In genomic region chr11:70308296-70308695, GRCm38 (mm10) we compare ENCODE assay signal across 12 mouse cellular contexts. TPM values are rescaled to one million over a fixed set of nuclear protein-coding genes. Genes with fewer than 3 reads are reported as not detected.
DNase-seq lines count a peak whose midpoint lies in the region; ATAC-seq and TF ChIP-seq lines count a peak whose summit lies in the region.
"Had no signal": no experiment of that assay in that cellular context is flagged by ENCODE, and none has a peak within 500 bp of the region (broad histone marks: within the 10 kb centered on the region; RNA-seq: fewer than 3 reads in every experiment).

No protein-coding gene starts in this region.

- no peak overlapping the region for H3K9ac ChIP-seq in forebrain, embryonic 14.5 days (ENCODE audit: low read length)
- H3K9ac ChIP-seq in forebrain, embryonic 12.5 days = no peak overlapping the region
- H3K9ac ChIP-seq in liver, adult 2 months (ENCODE audit: low read depth, low read length) = no peak overlapping the region
- H3K9ac ChIP-seq in liver, embryonic 12.5 days = no peak overlapping the region
- no peak overlapping the region for H3K9ac ChIP-seq in MEL (ENCODE audit: control insufficient read depth, low read depth, low read length, poor library complexity, severe bottlenecking)
- no peak overlapping the region for H3K9ac ChIP-seq in stomach, postnatal 0 days (ENCODE audit: low read length)
- H3K9ac ChIP-seq: heart, embryonic 15.5 days had no signal

- no peak overlapping the region for H3K27ac ChIP-seq in forebrain, embryonic 14.5 days (ENCODE audit: low read depth, low read length)
- H3K27ac ChIP-seq in forebrain, embryonic 12.5 days = no peak overlapping the region
- H3K27ac ChIP-seq in liver, adult 2 months (replicated peaks; ENCODE audit: insufficient read depth, low read depth, low read length) = no peak overlapping the region
- H3K27ac ChIP-seq in liver, embryonic 12.5 days = no peak overlapping the region
- no peak overlapping the region for H3K27ac ChIP-seq in MEL (ENCODE audit: control insufficient read depth, low read depth, low read length)
- no peak overlapping the region for H3K27ac ChIP-seq in stomach, postnatal 0 days (replicated peaks)
- H3K27ac ChIP-seq: heart, embryonic 15.5 days had no signal

- 100% methylated on average over 2 of the region's 2 CpGs for WGBS in forebrain, embryonic 14.5 days
- WGBS in forebrain, embryonic 12.5 days = 82% methylated on average over 2 of the region's 2 CpGs
- WGBS in liver, adult 2 months = 87% methylated on average over 2 of the region's 2 CpGs
- WGBS in liver, embryonic 12.5 days (ENCODE audit: insufficient replicate concordance) = 86% methylated on average over 2 of the region's 2 CpGs
- WGBS in stomach, postnatal 0 days = 89% methylated on average over 2 of the region's 2 CpGs

- no peaks in the 10 kb centered on the region for H3K4me1 ChIP-seq in forebrain, embryonic 14.5 days (ENCODE audit: control insufficient read depth, insufficient read depth, low read length)
- no peaks in the 10 kb centered on the region for H3K4me1 ChIP-seq in forebrain, embryonic 12.5 days
- H3K4me1 ChIP-seq in liver, adult 2 months (ENCODE audit: control insufficient read depth, insufficient read depth, low read length) = peaks cover 2% of the 10 kb centered on the region
- peaks cover 11% of the 10 kb centered on the region; the same call in 1 of the 2 replicates for H3K4me1 ChIP-seq in liver, embryonic 12.5 days
- no peaks in the 10 kb centered on the region; a peak in 1 of 4 replicates for H3K4me1 ChIP-seq in MEL (ENCODE audit: control insufficient read depth in 1 of 2, insufficient read depth in 2 of 2, low read length in 2 of 2)
- H3K4me1 ChIP-seq in stomach, postnatal 0 days (replicated peaks; ENCODE audit: control insufficient read depth, insufficient read depth) = no peaks in the 10 kb centered on the region
- H3K4me1 ChIP-seq: heart, embryonic 15.5 days had no signal

- H3K9me3 ChIP-seq in forebrain, embryonic 14.5 days (replicated peaks; ENCODE audit: control insufficient read depth, low read length) = no peaks in the 10 kb centered on the region
- no peaks in the 10 kb centered on the region for H3K9me3 ChIP-seq in forebrain, embryonic 12.5 days
- no peaks in the 10 kb centered on the region for H3K9me3 ChIP-seq in liver, embryonic 12.5 days (replicated peaks)
- no peaks in the 10 kb centered on the region for H3K9me3 ChIP-seq in MEL (replicated peaks; ENCODE audit: insufficient read depth, low read length)
- H3K9me3 ChIP-seq in stomach, postnatal 0 days (ENCODE audit: control insufficient read depth, low read length) = no peaks in the 10 kb centered on the region
- H3K9me3 ChIP-seq: heart, embryonic 15.5 days had no signal

- no peak for TF ChIP-seq POLR2A in liver, adult 2 months (IDR thresholded peaks at IDR 0.05; ENCODE audit: extremely low read depth, insufficient read depth, low read length)
- TF ChIP-seq POLR2A in MEL (IDR thresholded peaks at IDR 0.05; ENCODE audit: control insufficient read depth in 1 of 2, insufficient read depth in 1 of 2, low read depth in 1 of 2, low read length in 2 of 2, poor library complexity in 1 of 2) = no peak

- peak; percentile 57 for TF ChIP-seq RAD21 in MEL (IDR thresholded peaks at IDR 0.05; ENCODE audit: low read depth, low read length)

- no peak overlapping the region for H3K4me2 ChIP-seq in forebrain, embryonic 14.5 days (ENCODE audit: low read length)
- no peak overlapping the region for H3K4me2 ChIP-seq in forebrain, embryonic 12.5 days
- H3K4me2 ChIP-seq in liver, embryonic 12.5 days = no peak overlapping the region
- H3K4me2 ChIP-seq in stomach, postnatal 0 days (replicated peaks; ENCODE audit: low read depth) = no peak overlapping the region
- H3K4me2 ChIP-seq: heart, embryonic 15.5 days had no signal

- no peaks in the 10 kb centered on the region for H3K27me3 ChIP-seq in forebrain, embryonic 14.5 days (replicated peaks; ENCODE audit: control insufficient read depth, insufficient read depth, low read length)
- H3K27me3 ChIP-seq in forebrain, embryonic 12.5 days = peaks cover 18% of the 10 kb centered on the region; the same call in 1 of the 2 replicates
- no peaks in the 10 kb centered on the region for H3K27me3 ChIP-seq in liver, adult 2 months (ENCODE audit: control insufficient read depth, insufficient read depth, low read length)
- H3K27me3 ChIP-seq in liver, embryonic 12.5 days (replicated peaks) = peaks cover 4% of the 10 kb centered on the region; the same call in 1 of the 2 replicates
- peaks cover 3 to 4% of the 10 kb centered on the region in 2 experiments; a peak in 3 of 4 replicates for H3K27me3 ChIP-seq in MEL (ENCODE audit: control insufficient read depth in 1 of 2, insufficient read depth in 2 of 2, low read length in 2 of 2)
- H3K27me3 ChIP-seq in stomach, postnatal 0 days (ENCODE audit: control insufficient read depth, insufficient read depth, low read length) = no peaks in the 10 kb centered on the region

- no peaks in the 10 kb centered on the region for H3K79me2 ChIP-seq in liver, adult 2 months (ENCODE audit: control insufficient read depth, insufficient read depth, low read length)
- no peaks in the 10 kb centered on the region for H3K79me2 ChIP-seq in MEL (ENCODE audit: control insufficient read depth, insufficient read depth, low read length, poor library complexity)

- no peak for ATAC-seq in forebrain, embryonic 14.5 days
- no peak for ATAC-seq in forebrain, embryonic 12.5 days (ENCODE audit: low FRiP score)
- ATAC-seq in liver, embryonic 12.5 days = no peak
- no peak for ATAC-seq in stomach, postnatal 0 days (ENCODE audit: low FRiP score, low TSS enrichment)
- ATAC-seq: intestine, embryonic 16.5 days had no signal

- peak; percentile 17 for DNase-seq in forebrain, embryonic 14.5 days (ENCODE audit: low spot score)
- peak; percentile 10 for DNase-seq in liver, adult 2 months (ENCODE audit: extremely low read depth, low read depth, low spot score)
- DNase-seq in MEL (ENCODE audit: low read depth, low spot score) = peak; percentile 73
- DNase-seq in stomach, postnatal 0 days (ENCODE audit: low spot score) = no peak
- no peak for DNase-seq in urinary bladder, postnatal 4 days (ENCODE audit: low spot score in 2 of 2)
- no peak for DNase-seq in embryo, embryonic 10 days (ENCODE audit: low spot score)
- DNase-seq: adrenal gland, postnatal 10 days; cerebellum, adult 8-10 months had no signal

- no peaks in the 10 kb centered on the region for H3K36me3 ChIP-seq in forebrain, embryonic 14.5 days (ENCODE audit: control insufficient read depth, insufficient read depth, low read length)
- no peaks in the 10 kb centered on the region for H3K36me3 ChIP-seq in forebrain, embryonic 12.5 days (replicated peaks)
- no peaks in the 10 kb centered on the region for H3K36me3 ChIP-seq in liver, adult 2 months (ENCODE audit: control insufficient read depth, insufficient read depth, low read length)
- H3K36me3 ChIP-seq in liver, embryonic 12.5 days = no peaks in the 10 kb centered on the region
- H3K36me3 ChIP-seq in MEL (ENCODE audit: control insufficient read depth in 1 of 2, insufficient read depth in 2 of 2, low read length in 2 of 2) = no peaks in the 10 kb centered on the region
- no peaks in the 10 kb centered on the region for H3K36me3 ChIP-seq in stomach, postnatal 0 days (ENCODE audit: control insufficient read depth, insufficient read depth, low read length)
- H3K36me3 ChIP-seq: heart, embryonic 15.5 days had no signal

- TF ChIP-seq CTCF in liver, adult 2 months (IDR thresholded peaks at IDR 0.05; ENCODE audit: low read depth, low read length) = peak; percentile 37; the same call in 1 of the 2 replicates
- TF ChIP-seq CTCF in MEL (IDR thresholded peaks at IDR 0.05 in 2 of 3, conservative IDR thresholded peaks at IDR 0.05 in 1 of 3; ENCODE audit: control insufficient read depth in 1 of 3, insufficient read depth in 1 of 3, low read depth in 2 of 3, low read length in 3 of 3, poor library complexity in 1 of 3, severe bottlenecking in 1 of 3) = peak; percentile 62 to 82 (median 79)
- peak; percentile 57 for TF ChIP-seq CTCF in stomach, postnatal 0 days (IDR thresholded peaks at IDR 0.05; ENCODE audit: low read depth)

- H3K4me3 ChIP-seq in forebrain, embryonic 14.5 days (ENCODE audit: low read depth, low read length) = no peak overlapping the region
- no peak overlapping the region for H3K4me3 ChIP-seq in forebrain, embryonic 12.5 days (replicated peaks)
- H3K4me3 ChIP-seq in liver, adult 2 months (ENCODE audit: insufficient read depth, low read depth, low read length) = no peak overlapping the region
- no peak overlapping the region for H3K4me3 ChIP-seq in liver, embryonic 12.5 days
- H3K4me3 ChIP-seq in MEL (ENCODE audit: control insufficient read depth in 1 of 2, insufficient read depth in 1 of 2, low read depth in 2 of 2, low read length in 2 of 2) = no peak overlapping the region
- no peak overlapping the region for H3K4me3 ChIP-seq in stomach, postnatal 0 days (ENCODE audit: low read depth, low read length)
- H3K4me3 ChIP-seq: heart, embryonic 15.5 days had no signal

- TF ChIP-seq EP300 in MEL (IDR thresholded peaks at IDR 0.05; ENCODE audit: low read depth in 1 of 2, low read length in 2 of 2) = no peak
- no peak for TF ChIP-seq EP300 in stomach, postnatal 0 days (optimal IDR thresholded peaks at IDR 0.05)

RNA-seq across cellular contexts. Expression of gene Alox12e, which starts 14.1 kb away (rescaled TPM):
- polyA plus RNA-seq in forebrain, embryonic 14.5 days (2014; fragmentation: Nextera tagmentation; extraction: Ambion mirVana) = not detected in 2 replicates
- not detected in 2 replicates for polyA plus RNA-seq in forebrain, embryonic 12.5 days (2016; fragmentation: Nextera tagmentation; extraction: Ambion mirVana)
- not detected in 2 replicates for total RNA-seq in liver, adult 2 months (2014; rRNA removed)
- polyA plus RNA-seq in liver, adult 2 months (2012; rRNA removed) = not detected in 2 replicates
- polyA plus RNA-seq in liver, embryonic 12.5 days (2016; fragmentation: Nextera tagmentation; extraction: Ambion mirVana) = 0.12 and 0.20 TPM in 2 replicates
- total RNA-seq in MEL (2012; rRNA removed) = not detected in 2 replicates
- not detected for polyA plus RNA-seq in MEL (2012; ENCODE audit: insufficient read depth in 1 of 2, insufficient read length in 2 of 2, low read depth in 1 of 2, low replicate concordance in 2 of 2, missing spikeins in 1 of 2)
- 0.05 and 0.17 TPM in 2 replicates for polyA plus RNA-seq in stomach, postnatal 0 days (2015; fragmentation: Nextera tagmentation; extraction: Ambion mirVana)
- total RNA-seq: adrenal gland, postnatal 10 days had no signal
- polyA plus RNA-seq: intestine, embryonic 16.5 days had no signal

RNA-seq across cellular contexts. Expression of gene Alox15, which starts 43.5 kb away (rescaled TPM):
- not detected in 2 replicates for polyA plus RNA-seq in forebrain, embryonic 14.5 days (2014; fragmentation: Nextera tagmentation; extraction: Ambion mirVana)
- polyA plus RNA-seq in forebrain, embryonic 12.5 days (2016; fragmentation: Nextera tagmentation; extraction: Ambion mirVana) = 0.08 and 0.34 TPM in 2 replicates
- 0.07 and 0.09 TPM in 2 replicates for total RNA-seq in liver, adult 2 months (2014; rRNA removed)
- 0.10 TPM in 1 of 2 replicates, not detected in the other for polyA plus RNA-seq in liver, adult 2 months (2012; rRNA removed)
- 0.88 and 1.9 TPM in 2 replicates for polyA plus RNA-seq in liver, embryonic 12.5 days (2016; fragmentation: Nextera tagmentation; extraction: Ambion mirVana)
- not detected in 2 replicates for total RNA-seq in MEL (2012; rRNA removed)
- polyA plus RNA-seq in MEL (2012; ENCODE audit: insufficient read depth in 1 of 2, insufficient read length in 2 of 2, low read depth in 1 of 2, low replicate concordance in 2 of 2, missing spikeins in 1 of 2) = not detected
- 3.2 and 12.3 TPM in 2 replicates for polyA plus RNA-seq in stomach, postnatal 0 days (2015; fragmentation: Nextera tagmentation; extraction: Ambion mirVana)

RNA-seq across cellular contexts. Expression of gene Alox12, which starts 53.1 kb away (rescaled TPM):
- 0.36 and 1.1 TPM in 2 replicates for polyA plus RNA-seq in forebrain, embryonic 14.5 days (2014; fragmentation: Nextera tagmentation; extraction: Ambion mirVana)
- polyA plus RNA-seq in forebrain, embryonic 12.5 days (2016; fragmentation: Nextera tagmentation; extraction: Ambion mirVana) = 1.3 and 1.6 TPM in 2 replicates
- total RNA-seq in liver, adult 2 months (2014; rRNA removed) = 0.09 and 0.20 TPM in 2 replicates
- polyA plus RNA-seq in liver, adult 2 months (2012; rRNA removed) = 0.28 and 0.46 TPM in 2 replicates
- polyA plus RNA-seq in liver, embryonic 12.5 days (2016; fragmentation: Nextera tagmentation; extraction: Ambion mirVana) = 24.7 and 26.8 TPM in 2 replicates
- not detected in 2 replicates for total RNA-seq in MEL (2012; rRNA removed)
- under 1 TPM in 1 of 2 experiments, not detected in 1; 0.03 TPM for polyA plus RNA-seq in MEL (2012; ENCODE audit: insufficient read depth in 1 of 2, insufficient read length in 2 of 2, low read depth in 1 of 2, low replicate concordance in 2 of 2, missing spikeins in 1 of 2)
- 13.8 and 16.5 TPM in 2 replicates for polyA plus RNA-seq in stomach, postnatal 0 days (2015; fragmentation: Nextera tagmentation; extraction: Ambion mirVana)

Comparison
In these comparisons a context has a peak if more than half of its experiments do, and no peak if none do; other contexts are left out.
1. DNase-seq: peak in forebrain, embryonic 14.5 days (single experiment), liver, adult 2 months (single experiment) and MEL (single experiment); none in stomach, postnatal 0 days (single experiment), urinary bladder, postnatal 4 days (0 of 2) and embryo, embryonic 10 days (single experiment).
2. Peak in every context shown above with its lines, with median percentiles within 50 percentile points of each other: CTCF ChIP-seq.